Mouse (Mus musculus): Measurements from ENCODE around the gene Eif3l. TPM values are rescaled to one million over a fixed set of nuclear protein-coding genes. Genes with fewer than 3 reads are reported as not detected.

Eif3l gene
- polyA plus RNA-seq, 1 experiment from 2014 or later: 238 TPM

DNA sequence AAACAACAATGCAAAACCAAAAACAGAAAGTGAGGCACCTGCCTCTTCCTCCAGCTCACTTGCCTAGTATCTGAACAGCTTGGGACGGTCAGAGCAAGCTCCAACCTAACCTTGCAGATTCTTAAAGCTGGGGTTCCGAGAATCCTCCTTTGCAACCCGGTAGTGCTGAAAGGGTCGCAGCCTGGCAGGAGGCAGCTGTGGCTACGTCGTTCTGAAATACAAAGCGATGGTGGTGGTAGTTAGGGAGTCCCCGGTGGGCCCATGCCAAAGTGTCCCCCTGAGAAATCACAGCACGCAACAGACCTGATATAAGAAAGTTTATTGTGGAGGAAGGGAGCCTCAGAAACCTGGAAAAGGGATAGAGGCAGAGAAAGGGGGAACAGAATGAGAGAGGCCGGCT lies 36.6 kb upstream of the Eif3l start:
- H3K36me3 ChIP-seq: peaks cover 31% of the 10 kb centered on the region
- H3K27me3 ChIP-seq (ENCODE audit: insufficient read depth, poor library complexity, severe bottlenecking): peaks cover 45% of the 10 kb centered on the region
- H3K9me3 ChIP-seq: no peaks in the 10 kb centered on the region
- H3K4me1 ChIP-seq (replicated peaks): peaks cover 51% of the 10 kb centered on the region
- no peak for DNase-seq (ENCODE audit: low spot score)
- H3K27ac ChIP-seq: no peak overlapping the region
- H3K4me3 ChIP-seq: peak overlapping the region; percentile 11; the same call in 1 of the 2 replicates
- WGBS: 70% methylated on average over 10 of the region's 10 CpGs

DNA sequence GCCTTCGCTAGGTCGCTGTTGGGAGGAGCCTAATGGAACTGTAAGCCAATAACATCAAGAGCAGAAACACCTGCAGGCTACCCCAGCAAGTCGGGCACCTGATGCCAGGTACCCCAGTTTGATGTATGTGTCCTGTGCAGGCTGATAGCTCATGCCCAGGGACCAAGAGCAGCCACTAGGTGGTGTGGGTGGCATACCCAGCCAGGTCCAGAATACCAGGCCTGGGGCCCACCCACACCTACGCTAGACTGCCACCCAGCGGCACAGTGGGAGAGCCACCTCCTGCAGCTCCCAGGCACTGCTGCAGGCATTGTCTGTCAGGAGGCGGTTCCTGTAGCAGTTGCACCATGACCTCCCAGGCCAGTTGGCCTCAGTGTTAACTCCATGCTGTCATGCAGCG lies 36.1 kb upstream of the Eif3l start:
- WGBS: 21% methylated on average over 7 of the region's 7 CpGs
- Histone ChIP-seq H3K4me3 (no peak overlapping the region), H3K27ac (0 out of 2 replicates have a peak overlapping the region, but pooled peaks have one; percentile 19), H3K36me3 (peaks cover 31% of the 10 kb centered on the region), H3K9me3 (no peaks in the 10 kb centered on the region), H3K4me1 (replicated peaks) (peaks cover 55% of the 10 kb centered on the region), H3K27me3 (ENCODE audit: insufficient read depth, poor library complexity, severe bottlenecking) (peaks cover 50% of the 10 kb centered on the region)
- DNase-seq (ENCODE audit: low spot score): peak; percentile 75

DNA sequence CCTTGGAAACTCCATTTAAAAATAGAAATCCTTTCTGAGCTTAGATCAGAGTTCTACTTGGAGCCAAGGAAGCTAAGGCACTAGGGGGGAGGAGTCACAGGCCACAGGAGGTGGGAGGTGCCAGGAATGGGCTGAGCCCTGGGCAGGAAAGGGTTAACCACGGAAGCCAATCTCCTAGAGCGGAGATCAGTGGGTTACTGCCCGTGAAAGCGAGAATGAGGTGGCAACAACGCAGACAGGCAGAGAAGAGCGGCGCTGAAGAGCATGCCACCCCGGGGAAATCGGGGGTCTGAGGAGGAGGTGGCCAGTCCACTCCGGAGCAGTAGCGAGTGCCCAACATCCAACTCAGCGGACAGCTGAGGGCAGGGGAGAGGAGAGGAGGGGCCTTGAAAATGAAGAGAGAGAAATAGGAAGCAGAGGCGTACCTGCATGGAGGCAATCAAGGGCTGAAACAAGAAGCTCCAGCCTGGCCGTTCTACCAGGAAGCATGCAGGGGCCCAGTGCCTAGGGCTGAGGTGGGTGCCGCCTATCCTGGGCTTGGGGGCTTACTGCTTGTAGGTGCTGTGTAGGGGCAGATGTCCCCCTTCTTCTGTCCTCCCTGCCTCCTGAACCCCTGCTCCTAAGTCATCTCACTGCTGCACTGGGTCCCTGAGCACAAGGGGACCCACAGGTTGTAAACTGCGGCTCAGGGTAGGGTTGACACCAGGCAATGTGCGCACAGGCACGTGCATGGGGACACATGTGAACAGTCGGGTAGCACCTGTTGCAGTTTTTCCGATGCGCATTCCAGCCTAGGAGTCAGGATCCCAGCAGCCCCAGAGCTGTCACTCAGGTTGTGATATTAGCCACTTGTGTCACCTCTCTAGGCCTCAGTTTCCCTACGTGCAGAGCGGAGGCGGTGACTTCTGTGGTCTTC lies 34.2 kb upstream of the Eif3l start:
- Histone ChIP-seq H3K9me3 (no peaks in the 10 kb centered on the region), H3K36me3 (peaks cover 20% of the 10 kb centered on the region), H3K4me3 (peak overlapping the region; percentile 36), H3K27ac (peak overlapping the region; percentile 8; the same call in 1 of the 2 replicates), H3K4me1 (replicated peaks) (peaks cover 69% of the 10 kb centered on the region), H3K27me3 (ENCODE audit: insufficient read depth, poor library complexity, severe bottlenecking) (peaks cover 65% of the 10 kb centered on the region)
- no peak for DNase-seq (ENCODE audit: low spot score)
- WGBS: 24% methylated on average over 24 of the region's 24 CpGs

DNA sequence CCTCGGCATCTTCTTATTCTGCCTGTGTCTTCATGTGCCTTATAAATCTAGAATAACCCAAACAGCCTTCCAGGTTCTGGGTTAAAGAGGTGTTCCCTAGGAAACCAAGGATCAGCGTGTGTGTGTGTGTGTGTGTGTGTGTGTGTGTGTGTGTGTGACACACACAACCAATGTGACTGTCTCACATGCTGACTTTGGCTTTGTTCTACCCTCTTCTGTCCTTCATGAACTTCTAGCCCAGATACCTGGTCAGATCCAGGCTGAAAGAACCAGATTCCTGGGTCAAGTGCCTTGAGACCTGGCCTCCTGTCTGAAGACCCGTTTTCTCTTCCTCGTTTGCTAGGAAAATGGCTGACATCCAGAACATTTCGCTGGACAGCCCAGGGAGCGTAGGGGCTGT lies 33.4 kb upstream of the Eif3l start, which contains the start of gene Galr3:
TSS of gene Galr3 (plus strand) at position 301 of the 400 bp plus-strand sequence.
- Histone ChIP-seq H3K9me3 (no peaks in the 10 kb centered on the region), H3K4me1 (replicated peaks) (peaks cover 69% of the 10 kb centered on the region), H3K4me3 (peak within 1 kb of the TSS; percentile 64), H3K36me3 (peaks cover 12% of the 10 kb centered on the region), H3K27ac (peak within 1 kb of the TSS; percentile 82), H3K27me3 (ENCODE audit: insufficient read depth, poor library complexity, severe bottlenecking) (peaks cover 66% of the 10 kb centered on the region)
- 79% methylated on average over 6 of the region's 6 CpGs for WGBS
- no peak for DNase-seq (ENCODE audit: low spot score)

DNA sequence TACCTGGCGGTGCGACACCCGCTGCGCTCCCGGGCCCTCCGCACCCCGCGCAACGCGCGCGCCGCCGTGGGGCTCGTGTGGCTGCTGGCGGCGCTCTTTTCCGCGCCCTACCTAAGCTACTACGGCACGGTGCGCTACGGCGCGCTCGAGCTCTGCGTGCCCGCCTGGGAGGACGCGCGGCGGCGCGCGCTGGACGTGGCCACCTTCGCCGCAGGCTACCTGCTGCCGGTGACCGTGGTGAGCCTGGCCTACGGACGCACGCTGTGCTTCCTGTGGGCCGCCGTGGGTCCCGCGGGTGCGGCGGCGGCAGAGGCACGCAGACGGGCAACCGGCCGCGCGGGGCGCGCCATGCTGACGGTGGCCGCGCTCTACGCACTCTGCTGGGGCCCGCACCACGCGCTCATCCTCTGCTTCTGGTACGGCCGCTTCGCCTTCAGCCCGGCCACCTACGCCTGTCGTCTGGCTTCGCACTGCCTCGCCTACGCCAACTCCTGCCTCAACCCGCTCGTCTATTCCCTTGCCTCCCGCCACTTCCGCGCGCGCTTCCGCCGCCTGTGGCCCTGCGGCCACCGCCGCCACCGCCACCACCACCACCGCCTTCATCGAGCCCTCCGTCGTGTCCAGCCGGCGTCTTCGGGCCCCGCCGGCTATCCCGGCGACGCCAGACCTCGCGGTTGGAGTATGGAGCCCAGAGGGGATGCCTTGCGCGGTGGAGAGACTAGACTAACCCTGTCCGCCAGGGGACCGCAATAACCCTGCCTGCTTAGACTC lies 32.1 kb upstream of the Eif3l start:
- Histone ChIP-seq H3K27me3 (ENCODE audit: insufficient read depth, poor library complexity, severe bottlenecking) (peaks cover 77% of the 10 kb centered on the region), H3K4me3 (peak overlapping the region; percentile 64), H3K36me3 (no peaks in the 10 kb centered on the region), H3K4me1 (replicated peaks) (peaks cover 68% of the 10 kb centered on the region), H3K27ac (peak overlapping the region; percentile 82), H3K9me3 (no peaks in the 10 kb centered on the region)
- peak; percentile 57 for DNase-seq (ENCODE audit: low spot score)
- WGBS: under 1% methylated on average over 104 of the region's 105 CpGs

DNA sequence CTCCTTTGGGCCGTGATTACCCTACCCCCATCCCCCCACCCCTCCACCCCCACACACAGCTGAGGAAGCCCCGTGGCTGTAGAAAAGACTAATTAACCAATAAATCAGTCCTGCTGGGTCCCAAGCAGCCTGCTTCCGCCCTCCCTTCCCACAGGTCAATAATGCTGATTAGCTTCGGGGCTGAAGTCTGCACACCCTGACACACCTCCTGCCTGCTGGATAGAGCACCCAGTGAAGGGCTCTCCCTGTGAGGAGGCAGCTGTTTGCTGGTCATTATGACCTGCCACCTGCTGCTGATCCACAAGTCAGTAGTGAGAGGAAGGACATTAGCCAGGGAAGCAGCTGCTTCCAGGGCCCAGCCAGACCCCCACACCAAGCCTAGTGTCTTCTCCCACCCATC lies 30.1 kb upstream of the Eif3l start:
- peak; percentile 54 for DNase-seq (ENCODE audit: low spot score)
- no peaks in the 10 kb centered on the region for H3K36me3 ChIP-seq
- 19% methylated on average over 4 of the region's 4 CpGs for WGBS
- peaks cover 54% of the 10 kb centered on the region for H3K4me1 ChIP-seq (replicated peaks)
- 0 out of 2 replicates have a peak overlapping the region, but pooled peaks have one; percentile 23 for H3K27ac ChIP-seq
- no peaks in the 10 kb centered on the region for H3K9me3 ChIP-seq
- peaks cover 70% of the 10 kb centered on the region for H3K27me3 ChIP-seq (ENCODE audit: insufficient read depth, poor library complexity, severe bottlenecking)
- H3K4me3 ChIP-seq: 0 out of 2 replicates have a peak overlapping the region, but pooled peaks have one; percentile 4

DNA sequence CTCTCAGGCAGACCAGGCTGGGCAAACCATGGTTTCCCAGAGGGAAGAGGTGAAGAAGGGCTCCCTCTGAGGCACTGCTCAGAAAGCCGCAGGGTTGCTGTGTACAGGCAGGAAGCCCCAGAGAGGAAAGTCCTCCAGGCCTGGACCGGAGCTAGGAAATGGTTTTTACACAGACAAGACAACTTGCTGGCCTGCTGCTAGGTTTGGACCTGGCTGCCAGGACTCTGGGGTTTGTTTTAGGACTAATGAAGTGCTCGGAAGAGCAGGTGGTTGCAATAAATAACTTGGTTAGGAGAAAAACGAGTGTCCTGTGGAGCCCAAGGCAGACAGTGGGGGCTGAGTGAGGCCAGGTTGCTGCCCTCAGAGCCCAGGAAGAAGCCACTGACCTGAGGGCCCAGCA lies 26.8 kb upstream of the Eif3l start:
- Histone ChIP-seq H3K27me3 (ENCODE audit: insufficient read depth, poor library complexity, severe bottlenecking) (peaks cover 36% of the 10 kb centered on the region), H3K9me3 (no peaks in the 10 kb centered on the region), H3K27ac (no peak overlapping the region), H3K4me1 (replicated peaks) (peaks cover 43% of the 10 kb centered on the region), H3K4me3 (no peak overlapping the region), H3K36me3 (peaks cover 14% of the 10 kb centered on the region)
- 77% methylated on average over 4 of the region's 4 CpGs for WGBS
- DNase-seq (ENCODE audit: low spot score): no peak

DNA sequence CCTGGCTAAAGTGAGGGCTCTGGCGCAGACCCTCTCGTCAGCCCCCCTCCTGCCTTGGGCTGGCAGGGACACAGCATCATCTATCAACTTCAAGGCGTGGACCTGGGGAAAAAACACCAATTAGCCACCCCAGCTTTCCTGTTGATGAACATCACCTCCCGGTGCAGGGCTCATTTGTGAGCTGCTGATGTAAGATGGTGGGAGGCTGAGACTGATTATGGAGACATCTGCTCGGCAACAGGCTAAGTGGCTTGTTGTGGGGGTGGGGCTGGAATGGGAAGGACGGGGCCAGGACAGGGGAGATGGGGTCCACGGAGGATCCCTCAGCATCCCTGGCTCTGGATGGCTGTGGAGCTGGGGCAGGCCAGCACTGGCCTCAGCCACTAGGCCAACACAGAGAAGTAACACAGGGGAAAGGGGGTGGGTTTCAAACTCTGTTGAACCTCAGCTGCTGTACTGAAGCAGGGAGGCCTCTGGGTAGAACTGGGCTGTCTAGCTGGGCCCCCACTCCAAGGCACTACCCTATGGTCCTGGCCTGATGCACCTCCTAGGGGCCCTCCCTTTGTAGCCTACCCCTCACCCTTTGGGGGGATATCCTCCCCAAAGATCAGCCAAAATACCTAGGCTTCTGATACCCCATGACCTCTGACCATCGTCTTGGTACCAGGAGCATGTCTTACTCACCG lies 24.7 kb upstream of the Eif3l start:
- WGBS: 68% methylated on average over 9 of the region's 9 CpGs
- Histone ChIP-seq H3K4me1 (replicated peaks) (peaks cover 27% of the 10 kb centered on the region), H3K27ac (peak overlapping the region; percentile 54), H3K27me3 (ENCODE audit: insufficient read depth, poor library complexity, severe bottlenecking) (peaks cover 15% of the 10 kb centered on the region), H3K36me3 (peaks cover 35% of the 10 kb centered on the region), H3K9me3 (no peaks in the 10 kb centered on the region), H3K4me3 (no peak overlapping the region)
- no peak for DNase-seq (ENCODE audit: low spot score)

DNA sequence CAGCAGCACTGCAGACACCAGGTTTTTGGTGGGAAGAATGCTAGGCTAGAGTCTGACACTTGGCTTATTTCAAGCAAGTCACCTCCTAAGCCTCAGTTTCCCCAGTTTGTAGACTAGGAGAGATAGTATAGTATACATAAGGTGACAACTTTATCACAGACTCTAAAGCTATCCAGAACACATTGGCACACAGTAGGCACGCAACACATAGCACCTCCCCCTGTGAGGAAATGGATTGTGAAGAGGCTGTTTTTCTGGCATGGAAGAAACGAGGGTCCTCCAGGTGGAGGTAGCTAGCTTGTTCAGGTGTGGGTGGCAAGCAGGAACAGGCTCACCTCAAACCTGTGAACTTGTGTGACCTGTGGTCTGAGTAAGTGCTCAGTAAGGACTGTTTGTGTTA lies 24.0 kb upstream of the Eif3l start:
- WGBS: 88% methylated on average over 2 of the region's 2 CpGs
- Histone ChIP-seq H3K27me3 (ENCODE audit: insufficient read depth, poor library complexity, severe bottlenecking) (peaks cover 15% of the 10 kb centered on the region), H3K27ac (no peak overlapping the region), H3K36me3 (peaks cover 42% of the 10 kb centered on the region), H3K4me3 (no peak overlapping the region), H3K4me1 (replicated peaks) (peaks cover 23% of the 10 kb centered on the region), H3K9me3 (no peaks in the 10 kb centered on the region)
- no peak for DNase-seq (ENCODE audit: low spot score)

DNA sequence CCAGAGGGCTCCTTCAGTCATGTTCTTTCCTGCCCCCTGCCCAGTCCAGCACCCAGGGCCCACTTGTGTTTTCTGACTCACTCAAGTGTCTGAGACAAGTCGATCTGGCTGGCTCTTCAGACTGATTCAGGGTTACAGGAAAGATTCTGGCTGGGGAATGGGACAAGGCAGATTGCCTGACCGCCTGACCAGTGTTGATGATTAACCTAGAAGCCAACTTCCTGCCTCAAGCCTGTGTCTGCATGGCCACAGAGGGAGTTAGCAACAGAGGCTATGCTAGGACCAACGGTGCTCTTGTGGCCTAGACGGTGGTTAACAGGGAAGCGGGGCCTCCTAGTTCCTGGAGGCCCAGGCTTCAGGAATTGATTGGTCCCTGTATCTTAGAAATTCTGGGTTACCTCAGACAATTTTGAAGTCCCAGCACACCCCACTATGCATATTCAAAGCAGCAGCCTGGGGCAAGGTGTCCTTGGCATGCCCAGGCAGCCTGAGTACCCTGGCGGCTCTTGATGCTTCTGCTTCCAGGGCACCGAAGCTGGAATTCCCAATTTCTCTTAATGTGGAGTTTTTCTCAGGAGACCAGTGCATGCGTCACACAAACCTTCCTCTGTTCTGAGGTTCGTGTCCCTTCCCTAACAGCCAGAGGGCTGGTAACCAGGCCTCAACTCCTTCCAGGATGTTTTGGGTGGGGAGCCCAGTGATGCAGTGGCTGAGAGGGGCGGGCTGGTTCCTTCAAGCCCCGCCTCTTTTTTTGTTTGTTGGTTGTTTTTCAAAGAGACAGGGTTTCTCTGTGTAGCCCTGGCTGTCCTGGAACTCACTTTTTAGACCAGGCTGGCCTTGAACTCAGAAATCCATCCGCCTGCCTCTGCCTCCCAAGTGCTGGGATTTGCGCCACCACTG lies 23.3 kb upstream of the Eif3l start:
- 74% methylated on average over 13 of the region's 13 CpGs for WGBS
- Histone ChIP-seq H3K9me3 (no peaks in the 10 kb centered on the region), H3K4me1 (replicated peaks) (peaks cover 23% of the 10 kb centered on the region), H3K36me3 (peaks cover 49% of the 10 kb centered on the region), H3K4me3 (no peak overlapping the region), H3K27me3 (ENCODE audit: insufficient read depth, poor library complexity, severe bottlenecking) (peaks cover 13% of the 10 kb centered on the region), H3K27ac (no peak overlapping the region)
- no peak for DNase-seq (ENCODE audit: low spot score)

DNA sequence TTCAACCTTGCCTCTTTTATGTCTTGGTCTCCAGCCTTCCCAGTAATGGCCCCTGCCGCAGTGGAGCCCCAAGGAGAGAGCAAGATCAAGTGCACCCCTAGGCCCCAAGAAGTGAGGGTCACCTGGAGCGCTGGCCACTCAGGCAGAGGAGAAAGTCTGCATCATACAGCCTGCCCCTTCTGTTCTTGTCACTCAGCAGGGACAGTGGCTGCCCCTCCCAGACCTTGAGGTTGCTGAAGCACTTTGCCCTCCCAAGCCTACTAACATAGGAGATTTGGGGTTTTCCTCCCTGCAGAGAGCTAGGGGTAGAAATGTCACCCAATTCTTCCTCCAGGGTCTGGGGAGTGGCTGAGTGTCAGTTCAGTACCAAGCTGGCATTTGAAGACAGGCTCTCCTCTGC lies 22.6 kb upstream of the Eif3l start:
- H3K4me1 ChIP-seq (replicated peaks): peaks cover 23% of the 10 kb centered on the region
- H3K36me3 ChIP-seq: peaks cover 56% of the 10 kb centered on the region
- peaks cover 6% of the 10 kb centered on the region; the same call in 1 of the 2 replicates for H3K27me3 ChIP-seq (ENCODE audit: insufficient read depth, poor library complexity, severe bottlenecking)
- H3K27ac ChIP-seq: no peak overlapping the region
- 86% methylated on average over 2 of the region's 2 CpGs for WGBS
- H3K4me3 ChIP-seq: no peak overlapping the region
- no peaks in the 10 kb centered on the region for H3K9me3 ChIP-seq
- no peak for DNase-seq (ENCODE audit: low spot score)

DNA sequence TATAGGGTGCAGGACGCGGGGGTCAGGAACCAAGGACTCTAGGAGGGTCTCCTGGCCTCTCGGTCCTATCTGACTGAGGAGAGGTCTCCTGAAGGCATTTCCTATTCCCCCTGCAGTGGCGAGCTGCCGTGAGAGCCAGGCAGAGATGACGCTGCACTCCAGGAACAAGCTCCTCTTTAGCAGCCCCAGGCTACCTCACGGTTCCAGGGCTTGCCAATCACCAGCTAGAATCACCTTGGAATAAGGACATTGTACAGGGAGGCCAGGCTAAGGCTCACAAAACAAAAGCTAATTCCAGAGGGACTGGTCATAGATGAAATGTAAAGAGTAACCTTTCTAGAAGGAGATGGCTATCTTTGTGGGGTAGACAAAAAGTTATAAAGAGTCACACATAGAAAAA lies 18.4 kb upstream of the Eif3l start:
- H3K36me3 ChIP-seq: peaks cover 94% of the 10 kb centered on the region
- H3K27me3 ChIP-seq (ENCODE audit: insufficient read depth, poor library complexity, severe bottlenecking): no peaks in the 10 kb centered on the region
- no peak for DNase-seq (ENCODE audit: low spot score)
- H3K4me3 ChIP-seq: no peak overlapping the region
- WGBS: 90% methylated on average over 7 of the region's 7 CpGs
- H3K9me3 ChIP-seq: no peaks in the 10 kb centered on the region
- no peak overlapping the region for H3K27ac ChIP-seq
- H3K4me1 ChIP-seq (replicated peaks): peaks cover 12% of the 10 kb centered on the region

Data from hindbrain, embryonic 10.5 days (tissue).